Mouse (Mus musculus) v-Abl transformed pro-B cells (cell line): ENCODE data around the gene C530008M17Rik.

Source experiments
- in situ Hi-C, 2 experiments: fragments of 400-800 bp; cut with MboI; formaldehyde crosslinking; loops; one replicate each; pipeline ENCODE4 v1.15.1; 2025; ENCODE audit not compliant: unreplicated experiment in 2 of 2

The C530008M17Rik gene

DNA sequence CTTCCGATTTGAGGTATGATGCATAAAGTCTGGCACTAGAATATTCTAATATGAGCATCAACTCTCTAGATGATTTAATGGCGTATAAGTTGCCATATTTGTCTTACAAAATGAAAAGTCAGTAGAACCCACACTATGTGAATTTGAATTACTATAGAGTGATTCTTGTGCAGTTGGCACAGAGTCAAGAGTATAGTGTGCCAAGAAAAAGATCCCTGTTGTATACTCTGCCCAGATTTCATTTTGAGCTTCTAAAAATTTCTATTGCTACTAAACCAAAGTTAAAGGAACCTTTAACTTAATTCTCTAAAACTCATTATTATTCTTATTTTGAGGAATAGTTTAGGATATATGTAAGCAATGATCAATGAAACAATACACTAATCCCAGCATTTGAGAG is at the start of gene C530008M17Rik:
C530008M17Rik (plus strand) TSS at position 301 of the 400 bp plus-strand sequence.
- in situ Hi-C loops = no loop called here

DNA sequence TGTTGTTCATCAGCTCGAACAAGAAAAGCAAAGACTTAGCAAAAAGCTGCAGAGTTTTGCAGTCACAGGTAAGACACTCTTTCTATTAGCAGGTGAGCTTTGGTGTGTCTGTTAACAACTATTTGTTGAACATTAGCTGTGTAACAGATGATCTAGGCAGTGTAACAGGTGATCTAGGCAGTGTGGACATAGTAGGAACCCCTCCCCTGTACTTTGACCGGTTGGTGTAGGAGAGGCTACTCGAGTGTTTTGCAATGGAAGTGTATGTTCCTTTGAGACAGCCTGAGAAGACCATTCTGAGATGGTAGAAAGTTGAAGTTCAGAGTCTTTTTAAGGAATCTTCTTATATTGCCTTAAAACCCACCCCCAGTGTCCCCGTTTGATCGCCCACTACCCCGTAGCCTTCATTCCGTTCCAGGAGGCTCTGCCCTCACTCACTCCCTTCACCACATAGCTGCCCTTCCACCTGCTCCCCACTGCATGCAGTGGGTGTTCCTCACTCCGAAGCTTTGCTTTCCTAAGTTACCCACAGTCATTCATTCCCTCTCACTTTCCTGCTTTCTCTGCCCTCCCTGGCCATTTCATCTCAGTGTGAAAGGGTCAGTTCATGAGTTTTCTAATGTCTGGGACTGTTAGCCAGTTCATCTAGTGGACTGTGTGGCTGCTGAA is 46.5 kb upstream of the C530008M17Rik start:
- in situ Hi-C loops = no loop called here

DNA sequence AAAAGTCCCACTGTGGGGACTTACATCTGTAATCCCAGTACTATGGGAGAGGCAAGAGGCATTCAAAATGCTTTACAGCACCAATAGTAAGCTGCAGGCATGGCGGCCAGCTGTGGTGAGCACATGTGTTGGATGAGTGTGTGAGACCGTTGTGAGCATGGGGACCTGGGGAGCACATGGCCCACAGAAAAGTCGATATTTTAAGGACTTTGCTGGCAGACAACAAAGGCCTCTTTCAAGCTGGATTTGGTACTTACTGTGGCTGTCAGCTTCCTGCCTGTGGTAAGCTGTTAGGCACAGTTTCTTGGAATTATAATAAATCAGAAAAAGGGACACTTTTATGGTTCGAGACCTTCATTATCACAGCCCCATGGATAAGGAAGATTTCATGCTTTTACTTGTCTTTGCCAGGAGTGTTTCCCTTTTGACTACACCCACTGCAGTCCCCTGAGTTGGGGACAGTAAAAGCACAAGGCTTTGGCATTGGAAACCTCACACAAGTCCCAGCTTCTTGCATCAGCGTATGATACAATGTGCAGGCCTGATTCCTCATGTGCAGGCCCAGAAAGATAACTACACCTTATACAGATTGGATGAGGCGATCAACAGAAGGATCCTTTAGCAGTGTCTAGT is 43.3 kb upstream of the C530008M17Rik start:
- in situ Hi-C loops = no loop called here

DNA sequence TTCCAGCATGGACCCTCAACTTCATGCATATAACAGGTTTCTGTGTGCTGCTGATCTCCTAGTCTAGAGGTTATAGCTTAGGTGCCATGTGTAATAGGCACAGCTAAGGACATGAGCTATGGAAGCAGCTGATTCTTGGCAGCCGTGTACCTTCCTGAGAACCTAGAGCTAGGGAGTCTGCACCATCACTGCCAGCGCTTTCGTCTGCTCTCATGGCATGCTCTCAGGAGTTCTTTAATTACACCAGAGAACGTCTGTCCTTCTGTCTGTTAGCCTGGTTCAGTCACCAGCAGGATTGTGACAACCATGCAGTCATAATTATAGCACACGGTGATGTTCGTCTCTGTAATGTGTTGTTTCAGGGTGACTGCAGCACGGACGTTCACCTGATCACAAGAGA is 41.0 kb upstream of the C530008M17Rik start:
- in situ Hi-C loops = no loop called here

DNA sequence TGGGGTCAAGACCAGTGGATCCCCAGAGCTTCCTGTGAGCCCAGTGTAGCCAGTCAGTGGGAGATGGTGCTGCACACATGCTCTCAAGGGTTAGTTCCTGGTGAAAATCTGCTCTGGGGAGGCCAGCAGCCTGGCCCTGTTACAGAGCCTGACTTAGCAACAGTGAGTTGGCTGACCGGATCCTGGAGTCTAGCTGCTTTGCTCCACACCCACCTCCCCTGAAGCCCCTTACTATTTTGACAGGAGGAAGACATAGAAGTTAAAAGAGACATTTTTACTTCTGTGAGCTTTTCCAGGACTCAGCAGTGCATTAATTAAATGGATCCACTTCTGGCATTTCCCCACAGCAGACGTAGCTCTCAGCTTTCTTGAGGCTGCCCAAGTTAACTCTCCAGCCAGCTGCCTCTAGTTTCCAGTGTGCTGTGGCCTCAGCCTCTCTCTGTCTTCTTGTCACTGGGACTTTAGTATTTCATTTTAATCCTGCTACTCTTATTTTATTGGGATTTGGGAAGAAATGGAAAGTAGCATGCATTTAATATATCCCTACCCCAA is 40.0 kb upstream of the C530008M17Rik start:
- in situ Hi-C loops = no loop called here

DNA sequence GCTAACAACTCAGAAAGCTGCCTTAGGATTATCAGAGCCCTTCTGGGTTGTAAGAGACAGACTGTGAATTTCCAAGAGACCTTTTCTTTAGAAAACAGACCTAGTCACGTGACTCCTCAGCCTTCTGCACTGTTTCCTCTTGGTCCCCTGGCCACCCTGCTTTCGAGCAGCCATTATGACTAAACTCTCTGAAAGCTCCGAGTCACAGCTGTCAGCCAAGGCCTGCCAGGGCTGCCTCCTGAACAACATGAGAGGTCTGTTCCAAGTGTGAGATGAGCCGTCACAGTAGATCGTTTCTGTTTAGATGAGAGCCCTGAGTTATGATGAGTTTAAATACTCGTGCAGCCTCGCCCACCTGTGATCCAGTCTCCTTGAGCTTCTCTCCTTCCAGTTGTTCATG is 37.6 kb upstream of the C530008M17Rik start:
- in situ Hi-C loops = no loop called here

DNA sequence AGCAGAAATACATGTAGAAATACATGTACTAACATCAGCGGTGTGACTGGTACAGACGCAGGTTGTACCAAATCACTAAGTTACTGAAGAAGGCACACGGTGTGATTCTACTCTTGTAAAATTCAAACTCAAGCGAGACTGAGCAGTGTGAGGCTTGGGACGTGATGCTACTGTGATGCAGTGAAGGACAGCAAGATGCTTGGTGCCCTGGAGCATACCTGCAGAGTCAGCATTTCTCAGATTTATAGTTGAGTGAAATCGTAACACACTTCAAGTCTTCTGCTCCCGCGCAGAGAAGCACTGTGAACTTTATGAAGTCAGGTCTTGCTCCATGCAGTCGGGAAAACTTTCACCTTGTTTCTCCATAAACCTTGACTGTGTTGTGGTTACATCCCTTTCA is 32.6 kb upstream of the C530008M17Rik start:
- in situ Hi-C loops = no loop called here

DNA sequence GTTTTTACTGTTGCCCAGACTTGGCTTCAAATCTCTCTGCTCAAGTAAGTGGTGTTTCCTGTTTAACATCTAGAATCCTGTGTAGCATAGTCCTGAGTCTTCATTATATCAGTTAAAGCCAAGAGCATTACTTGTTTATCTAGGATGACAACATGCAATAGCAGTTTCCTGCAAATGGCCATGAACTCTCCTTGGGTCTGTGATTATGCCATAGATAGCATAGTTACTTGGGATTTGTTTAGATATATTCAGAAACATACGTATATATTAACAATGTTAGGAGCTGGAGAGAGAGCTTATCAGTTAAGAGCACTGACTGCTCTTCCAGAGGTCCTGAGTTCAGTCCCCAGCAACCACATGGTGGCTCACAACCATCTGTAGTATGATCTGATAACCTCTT is 28.5 kb upstream of the C530008M17Rik start:
- in situ Hi-C loops = no loop called here

DNA sequence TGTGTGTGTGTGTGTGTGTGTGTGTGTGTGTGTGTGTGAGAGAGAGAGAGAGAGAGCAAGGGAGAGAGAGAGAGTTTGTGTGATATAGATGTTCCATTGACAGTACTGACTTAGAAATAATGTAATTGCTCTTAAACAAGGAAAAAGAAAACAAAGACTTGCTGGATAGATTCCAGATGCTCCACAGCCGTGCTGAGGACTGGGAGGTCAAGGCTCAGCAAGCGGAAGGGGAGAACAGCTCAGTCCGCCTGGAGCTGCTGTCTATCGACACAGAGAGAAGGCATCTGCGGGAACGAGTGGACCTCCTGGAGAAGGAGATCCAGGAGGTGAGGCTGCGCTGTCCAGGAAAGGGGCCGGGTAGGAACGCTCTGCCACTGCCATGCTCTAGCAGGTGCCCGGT is 22.3 kb upstream of the C530008M17Rik start:
- in situ Hi-C loops = no loop called here

DNA sequence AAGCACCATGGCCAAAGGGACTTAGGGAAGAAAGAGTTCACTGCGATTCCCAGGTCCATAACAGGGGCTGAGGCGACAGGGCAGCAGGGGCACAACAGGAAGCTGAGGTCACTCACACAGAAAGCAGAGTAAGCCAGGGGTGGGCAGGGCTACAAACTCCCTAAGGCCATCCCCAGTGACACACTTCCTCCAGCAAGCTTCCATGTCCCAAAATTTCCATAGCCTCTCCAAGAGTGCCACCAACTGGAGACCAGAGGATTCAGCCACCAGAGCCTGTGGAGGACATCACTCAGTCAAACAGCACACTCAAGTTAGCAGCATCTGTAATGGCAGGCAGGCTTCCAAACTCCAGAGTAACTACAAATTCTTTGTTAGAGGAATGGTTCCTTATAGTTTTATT is 20.7 kb upstream of the C530008M17Rik start:
- in situ Hi-C loops = no loop called here

DNA sequence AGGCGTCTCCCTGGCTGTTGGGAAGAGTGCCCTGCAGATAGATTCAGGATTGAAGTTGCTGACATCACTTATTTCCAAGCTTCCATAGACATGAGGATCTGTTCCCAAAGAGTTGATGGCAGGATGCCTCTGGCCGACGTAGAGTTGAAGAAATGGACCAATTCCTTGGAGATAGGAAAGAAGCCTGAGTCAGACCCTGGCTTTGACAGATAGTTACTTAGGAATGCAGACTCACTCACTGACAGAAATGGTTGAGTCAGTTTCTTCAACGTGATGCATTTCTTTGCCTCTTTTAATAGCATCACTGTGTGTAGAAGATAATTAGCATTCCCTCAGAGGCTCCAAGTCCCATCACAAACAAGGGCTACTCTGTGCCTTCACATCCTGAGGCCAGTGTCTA is 14.2 kb upstream of the C530008M17Rik start:
- in situ Hi-C loops = no loop called here

DNA sequence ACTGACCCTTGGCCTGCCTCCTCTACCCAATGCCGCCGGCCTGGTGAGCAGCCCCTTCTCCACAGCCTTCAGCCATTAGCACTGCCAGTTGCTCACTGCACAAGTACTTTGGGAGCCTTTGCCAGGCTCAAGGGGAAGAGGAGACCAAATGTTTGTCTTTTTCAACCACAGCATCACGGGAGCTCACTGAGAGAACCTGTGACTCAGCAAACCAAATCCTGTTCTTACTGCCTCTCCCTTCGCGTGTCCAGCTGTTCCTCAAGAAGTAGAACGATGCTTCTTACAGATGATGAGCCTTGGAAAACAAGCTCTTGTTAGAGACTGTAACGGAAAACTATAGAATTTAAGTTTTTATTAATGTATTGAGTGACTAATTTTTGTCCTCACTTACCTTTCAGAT is 12.1 kb upstream of the C530008M17Rik start:
- in situ Hi-C loops = no loop called here

DNA sequence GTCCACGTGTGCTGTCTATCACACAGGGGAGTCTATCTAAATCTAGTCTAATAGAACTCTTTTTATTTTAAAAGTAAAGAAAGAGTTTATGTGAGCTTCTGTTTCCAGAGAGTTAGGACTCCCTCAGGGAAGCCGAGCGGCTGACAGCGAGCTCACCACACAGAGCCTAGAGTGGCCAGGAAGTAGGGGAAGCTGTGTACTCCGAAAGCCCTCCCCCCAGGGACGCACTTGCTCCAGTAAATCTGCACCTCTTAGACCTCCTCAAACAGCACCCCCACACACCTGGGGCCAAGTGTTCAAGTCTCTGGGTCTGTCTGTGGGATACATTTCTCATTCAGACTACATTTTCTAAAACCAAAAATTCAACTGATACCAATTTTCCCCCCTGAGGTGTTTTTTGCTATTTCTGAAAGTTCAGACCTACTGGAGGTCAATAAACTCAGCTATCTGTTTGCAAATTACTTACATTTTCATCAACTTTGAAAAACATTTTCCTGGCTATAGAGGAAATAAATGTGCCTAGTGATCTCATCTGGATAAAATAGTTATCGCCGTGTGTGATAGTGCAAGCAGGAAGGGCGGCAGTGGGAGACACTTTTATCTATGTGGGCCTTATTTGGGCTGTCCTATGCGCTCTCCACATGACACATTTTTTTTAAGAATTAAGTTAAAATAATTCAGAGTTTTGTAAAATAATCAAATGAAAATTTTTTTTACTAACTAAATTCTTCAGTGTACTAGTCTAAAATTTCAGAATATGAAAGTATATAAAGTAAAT is 11.0 kb upstream of the C530008M17Rik start:
- in situ Hi-C loops = no loop called here

DNA sequence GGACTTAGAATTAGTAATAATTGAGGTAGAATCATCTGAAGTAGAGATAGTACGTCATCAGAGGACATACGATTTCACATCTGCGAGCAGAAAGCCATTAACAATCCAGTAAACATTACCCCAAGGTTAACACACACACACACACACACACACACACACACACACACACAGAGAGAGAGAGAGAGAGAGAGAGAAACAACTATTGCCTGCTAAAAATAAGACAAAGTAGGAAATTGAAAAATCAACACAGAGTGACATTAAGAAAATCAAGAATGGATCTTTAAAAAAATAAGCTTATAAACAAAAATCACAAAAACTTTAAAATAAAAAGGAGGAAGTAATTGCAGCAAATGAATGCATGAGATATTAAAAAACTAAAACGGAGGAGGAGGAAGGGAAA is 6.4 kb upstream of the C530008M17Rik start:
- in situ Hi-C loops = no loop called here

DNA sequence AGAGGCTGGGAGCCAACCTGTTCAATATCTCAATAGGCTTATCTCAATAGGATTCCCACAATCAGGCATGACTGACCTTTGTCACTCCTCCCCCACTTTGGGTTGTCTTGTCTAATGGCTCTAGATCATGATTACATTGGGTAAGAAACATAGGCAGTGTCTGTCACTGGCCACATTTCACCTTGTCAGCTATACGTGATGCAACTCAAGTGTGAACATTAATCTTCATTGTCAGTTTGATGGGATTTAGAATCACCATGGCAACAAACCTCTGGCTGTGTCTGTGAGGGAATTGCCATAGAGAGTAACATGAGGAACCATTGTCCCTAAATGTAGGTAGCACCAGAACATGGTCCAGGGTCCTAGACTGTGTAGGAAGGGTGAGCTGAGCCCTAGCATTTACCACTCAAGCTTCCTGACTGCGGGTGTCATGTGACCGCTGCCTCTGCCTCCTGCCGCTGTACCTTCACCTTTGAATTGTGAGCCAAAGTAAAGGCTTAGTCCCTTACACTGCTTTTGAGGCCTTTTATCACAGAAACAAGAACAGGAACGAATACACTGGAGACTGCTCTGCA is 5.1 kb upstream of the C530008M17Rik start:
- in situ Hi-C loops = no loop called here

DNA sequence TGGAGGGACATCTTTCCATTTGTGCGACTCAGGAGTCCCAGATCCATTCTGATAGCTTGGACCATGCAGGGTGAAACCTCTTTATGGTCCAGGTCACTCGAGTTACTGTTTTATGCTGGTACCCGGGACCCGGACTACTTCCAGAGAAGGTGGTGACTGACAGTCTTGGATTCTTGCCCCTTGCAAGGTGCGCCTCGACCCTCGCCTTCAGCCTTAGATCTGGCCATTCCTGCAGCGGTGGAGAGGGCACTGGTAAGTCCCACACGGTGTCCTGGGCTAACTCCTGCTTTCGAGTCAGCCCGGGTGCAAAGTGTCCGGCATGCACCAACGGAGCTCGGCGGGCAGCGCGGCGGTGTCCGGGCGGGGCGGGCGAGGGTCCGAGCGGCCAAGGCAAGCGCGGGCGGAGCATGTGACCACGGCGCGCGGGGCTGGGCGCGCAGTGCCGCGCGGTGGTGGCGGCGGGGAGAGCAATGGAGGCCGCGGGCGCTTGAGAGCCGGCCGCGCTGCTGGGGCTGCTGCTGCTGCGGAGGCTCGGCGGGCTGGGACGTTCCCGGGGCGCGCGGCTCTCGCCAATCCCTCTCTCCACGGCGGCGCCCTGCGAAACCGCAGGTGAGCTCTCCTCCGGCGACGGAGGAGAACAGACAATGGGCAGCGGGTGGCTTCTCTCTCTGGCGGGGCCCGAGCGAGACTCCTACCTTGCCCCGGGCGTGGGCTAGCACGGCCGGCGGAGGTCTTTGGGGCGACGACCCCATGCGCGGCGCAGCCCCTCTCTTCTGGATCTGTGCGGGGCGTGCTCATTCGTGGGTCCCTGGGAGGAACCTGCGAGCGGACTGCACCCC is 1.2 kb downstream of the C530008M17Rik start:
- in situ Hi-C loops = no loop called here

DNA sequence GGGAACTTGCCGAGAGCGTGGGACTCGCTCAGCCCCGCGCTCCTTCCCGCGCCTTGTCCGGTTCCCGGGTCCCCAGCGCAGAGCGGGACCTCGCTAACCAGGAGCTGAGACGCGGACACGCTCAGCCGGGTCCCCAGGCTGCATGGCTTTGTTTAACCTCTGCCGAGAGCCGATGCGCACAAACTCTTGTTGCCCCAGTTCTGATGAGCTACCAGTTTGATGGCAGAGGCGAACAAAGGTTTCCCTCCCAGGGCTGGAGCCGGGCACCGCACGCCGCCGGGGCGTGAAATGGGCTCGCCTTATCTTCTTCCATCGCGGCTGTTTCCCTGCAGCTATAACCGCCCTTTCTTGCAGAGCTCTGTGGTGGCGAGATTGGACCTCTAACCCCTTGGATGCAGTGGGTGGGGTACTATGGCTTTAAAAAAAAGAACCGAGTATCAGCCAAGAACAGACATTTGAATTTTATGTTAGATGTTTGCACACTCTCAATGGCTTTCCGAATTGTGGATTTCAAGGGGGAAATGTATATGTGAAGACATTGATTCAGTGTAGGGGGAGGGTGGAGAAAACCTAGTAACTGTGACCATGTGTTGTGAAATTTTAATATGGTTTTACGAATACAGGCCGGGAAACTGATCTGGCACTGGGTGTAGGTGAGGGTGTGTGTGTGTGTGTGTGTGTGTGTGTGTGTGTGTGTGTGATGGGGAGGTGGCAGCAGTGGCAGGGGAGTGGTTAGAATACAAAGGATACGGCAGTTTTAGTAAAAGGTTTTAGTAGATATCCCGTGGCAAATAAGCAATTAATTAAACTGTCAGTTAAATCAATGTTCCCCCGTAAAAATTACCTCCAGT is 2.0 kb downstream of the C530008M17Rik start:
- in situ Hi-C loops = no loop called here

DNA sequence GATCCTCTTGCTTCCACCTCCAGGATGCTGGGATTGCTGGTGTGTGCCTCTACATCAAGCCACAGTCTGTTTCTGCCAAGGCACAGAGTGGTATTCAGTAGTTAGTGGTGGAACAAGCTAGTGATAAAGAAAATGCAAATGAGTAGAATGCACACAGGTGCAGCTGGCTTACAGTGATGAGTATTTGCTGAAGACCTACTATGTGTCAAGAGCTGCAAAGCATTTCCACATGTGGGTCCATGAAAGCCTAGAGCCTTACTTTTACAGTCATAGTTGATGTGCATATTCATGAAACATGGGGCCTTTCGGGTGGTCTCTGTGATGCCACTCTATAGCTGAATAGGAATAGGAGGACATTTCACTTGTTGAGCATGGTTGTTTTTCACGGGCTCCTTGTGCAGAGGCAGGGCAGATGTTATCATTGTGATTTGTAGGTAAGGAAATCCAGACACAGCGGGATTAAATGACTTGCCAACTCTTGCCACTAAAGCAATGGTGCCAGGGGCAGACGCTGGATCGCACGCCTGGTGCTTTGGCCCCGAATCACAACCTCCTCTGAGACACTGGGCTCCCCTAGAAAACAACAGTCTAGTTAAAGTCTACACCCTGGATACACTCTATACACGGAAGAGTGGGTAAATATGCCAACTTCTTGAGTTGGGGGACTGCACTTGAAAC is 3.8 kb downstream of the C530008M17Rik start:
- in situ Hi-C loops = no loop called here

DNA sequence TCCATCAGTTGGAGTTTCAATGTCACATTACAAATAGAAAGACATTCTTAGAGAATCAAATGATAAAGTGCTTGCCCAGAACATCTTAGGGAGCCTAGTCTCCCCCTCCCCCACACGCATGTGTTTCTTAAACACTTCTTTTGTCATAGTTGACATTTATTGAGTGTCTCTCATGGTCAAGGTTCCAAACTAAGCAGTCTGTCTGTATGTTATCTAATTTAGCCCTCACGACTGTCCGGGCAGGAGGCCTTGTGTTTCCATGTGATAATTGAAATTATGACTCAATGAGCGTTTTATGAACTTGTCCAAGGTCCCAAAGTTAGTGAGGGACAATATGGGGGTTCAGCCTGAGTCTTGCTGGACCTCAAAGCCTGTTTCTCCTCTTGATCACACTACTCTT is 5.0 kb downstream of the C530008M17Rik start:
- in situ Hi-C loops = no loop called here
